In genomic region chr5:14750882-14751281, GRCm38 (mm10) we compare ENCODE assay signal across 19 mouse cellular contexts.
DNase-seq lines count a peak whose midpoint lies in the region; ATAC-seq and TF ChIP-seq lines count a peak whose summit lies in the region.
"Had no signal": no experiment of that assay in that cellular context is flagged by ENCODE, and none has a peak within 500 bp of the region (broad histone marks: within the 10 kb centered on the region; RNA-seq: fewer than 3 reads in every experiment).

No protein-coding gene starts in this region.

- 0 out of 2 replicates have a peak, but pooled peaks cover 2% of the 10 kb centered on the region for H3K36me3 ChIP-seq in hindbrain, embryonic 15.5 days
- H3K36me3 ChIP-seq in hindbrain, embryonic 11.5 days (ENCODE audit: control insufficient read depth, insufficient read depth, low read length), result no peaks in the 10 kb centered on the region
- H3K36me3 ChIP-seq: embryonic facial prominence, embryonic 15.5 days; heart, embryonic 10.5 days; limb, embryonic 12.5 days; liver, embryonic 13.5 days; lung, embryonic 15.5 days; midbrain, embryonic 12.5 days had no signal

- TF ChIP-seq POLR2A in brain, embryonic 14.5 days (IDR thresholded peaks at IDR 0.05; ENCODE audit: borderline replicate concordance, extremely low read depth, insufficient read depth, insufficient read length, poor library complexity, severe bottlenecking), result no peak

- no peak for TF ChIP-seq CTCF in brain, embryonic 14.5 days (IDR thresholded peaks at IDR 0.05; ENCODE audit: borderline replicate concordance, extremely low read depth, insufficient read depth, insufficient read length)

- no peaks in the 10 kb centered on the region for H3K9me3 ChIP-seq in hindbrain, embryonic 15.5 days
- no peaks in the 10 kb centered on the region for H3K9me3 ChIP-seq in hindbrain, embryonic 11.5 days (ENCODE audit: control insufficient read depth, low read length)
- H3K9me3 ChIP-seq: embryonic facial prominence, embryonic 15.5 days; heart, embryonic 10.5 days; limb, embryonic 12.5 days; liver, embryonic 13.5 days; lung, embryonic 15.5 days; midbrain, embryonic 12.5 days had no signal

- H3K27me3 ChIP-seq in hindbrain, embryonic 15.5 days, result no peaks in the 10 kb centered on the region
- H3K27me3 ChIP-seq in hindbrain, embryonic 11.5 days (ENCODE audit: control insufficient read depth, insufficient read depth, low read length), result no peaks in the 10 kb centered on the region
- H3K27me3 ChIP-seq: embryonic facial prominence, embryonic 15.5 days; limb, embryonic 12.5 days; liver, embryonic 13.5 days; lung, embryonic 15.5 days; midbrain, embryonic 12.5 days had no signal

- H3K4me2 ChIP-seq in hindbrain, embryonic 15.5 days, result no peak overlapping the region
- H3K4me2 ChIP-seq in hindbrain, embryonic 11.5 days (replicated peaks; ENCODE audit: low read depth, low read length), result no peak overlapping the region
- H3K4me2 ChIP-seq: embryonic facial prominence, embryonic 15.5 days; limb, embryonic 12.5 days; liver, embryonic 13.5 days; lung, embryonic 15.5 days; midbrain, embryonic 12.5 days had no signal

- DNase-seq in hindbrain, embryonic 11.5 days (ENCODE audit: low spot score), result no peak
- peak; percentile 32 for DNase-seq in brain, embryonic 14.5 days (ENCODE audit: low read depth)
- peak; percentile 93 to 94 for DNase-seq in cerebellum, adult 18-20 months
- DNase-seq in cerebellum, postnatal 36 days, result peak; percentile 90 to 96
- no peak for DNase-seq in thymus, postnatal 14 days
- DNase-seq in layer of hippocampus, postnatal 25 days (ENCODE audit: extremely low spot score in 1 of 2, low spot score in 1 of 2), result no peak
- no peak for DNase-seq in frontal cortex, adult 2 months (ENCODE audit: extremely low spot score in 1 of 2, low spot score in 1 of 2)
- DNase-seq: adrenal gland, adult 2 months; heart, postnatal 14 days; kidney, adult 8-10 months; liver, embryonic 13.5 days; right cerebral cortex, postnatal 4 days had no signal

- no peaks in the 10 kb centered on the region for H3K4me1 ChIP-seq in hindbrain, embryonic 15.5 days (replicated peaks)
- no peaks in the 10 kb centered on the region for H3K4me1 ChIP-seq in hindbrain, embryonic 11.5 days (replicated peaks; ENCODE audit: control insufficient read depth, insufficient read depth, low read length)
- H3K4me1 ChIP-seq: embryonic facial prominence, embryonic 15.5 days; heart, embryonic 10.5 days; limb, embryonic 12.5 days; liver, embryonic 13.5 days; lung, embryonic 15.5 days; midbrain, embryonic 12.5 days had no signal

- H3K27ac ChIP-seq in hindbrain, embryonic 15.5 days (replicated peaks), result no peak overlapping the region
- no peak overlapping the region for H3K27ac ChIP-seq in hindbrain, embryonic 11.5 days (ENCODE audit: low read depth, low read length)
- H3K27ac ChIP-seq: embryonic facial prominence, embryonic 15.5 days; heart, embryonic 10.5 days; limb, embryonic 12.5 days; liver, embryonic 13.5 days; lung, embryonic 15.5 days; macrophage; midbrain, embryonic 12.5 days had no signal

- no peak overlapping the region for H3K4me3 ChIP-seq in hindbrain, embryonic 15.5 days
- no peak overlapping the region for H3K4me3 ChIP-seq in hindbrain, embryonic 11.5 days (ENCODE audit: low read depth, low read length)
- H3K4me3 ChIP-seq: embryonic facial prominence, embryonic 15.5 days; heart, embryonic 10.5 days; limb, embryonic 12.5 days; liver, embryonic 13.5 days; lung, embryonic 15.5 days; midbrain, embryonic 12.5 days had no signal

- H3K9ac ChIP-seq in hindbrain, embryonic 15.5 days, result no peak overlapping the region
- no peak overlapping the region for H3K9ac ChIP-seq in hindbrain, embryonic 11.5 days (ENCODE audit: low read depth, low read length)
- H3K9ac ChIP-seq: embryonic facial prominence, embryonic 15.5 days; limb, embryonic 12.5 days; liver, embryonic 13.5 days; lung, embryonic 15.5 days; midbrain, embryonic 12.5 days had no signal

- peak; percentile 65; the same call in 1 of the 2 replicates for ATAC-seq in hindbrain, embryonic 15.5 days (ENCODE audit: low FRiP score, low read depth)
- no peak for ATAC-seq in hindbrain, embryonic 11.5 days (ENCODE audit: low FRiP score)

Comparison
In these comparisons a context has a peak if more than half of its experiments do, and no peak if none do; other contexts are left out.
1. DNase-seq: peak in brain, embryonic 14.5 days (single experiment), cerebellum, adult 18-20 months (2 of 2) and cerebellum, postnatal 36 days (2 of 2); none in hindbrain, embryonic 11.5 days (single experiment), thymus, postnatal 14 days (single experiment), layer of hippocampus, postnatal 25 days (0 of 2) and frontal cortex, adult 2 months (0 of 2).